Mouse (Mus musculus) cerebellum, adult 11 months (tissue): Measurements from ENCODE around the gene Atp8a2.
"Not testable (repeated sequence)": the region's sequence is repeated elsewhere in the genome, so short reads cannot be mapped to it uniquely, and the experiment has no call there.

Experiments used
- DNase-seq: peaks from one replicate; pipeline ENCODE4 v3.0.0; 2022

Gene Atp8a2

DNA sequence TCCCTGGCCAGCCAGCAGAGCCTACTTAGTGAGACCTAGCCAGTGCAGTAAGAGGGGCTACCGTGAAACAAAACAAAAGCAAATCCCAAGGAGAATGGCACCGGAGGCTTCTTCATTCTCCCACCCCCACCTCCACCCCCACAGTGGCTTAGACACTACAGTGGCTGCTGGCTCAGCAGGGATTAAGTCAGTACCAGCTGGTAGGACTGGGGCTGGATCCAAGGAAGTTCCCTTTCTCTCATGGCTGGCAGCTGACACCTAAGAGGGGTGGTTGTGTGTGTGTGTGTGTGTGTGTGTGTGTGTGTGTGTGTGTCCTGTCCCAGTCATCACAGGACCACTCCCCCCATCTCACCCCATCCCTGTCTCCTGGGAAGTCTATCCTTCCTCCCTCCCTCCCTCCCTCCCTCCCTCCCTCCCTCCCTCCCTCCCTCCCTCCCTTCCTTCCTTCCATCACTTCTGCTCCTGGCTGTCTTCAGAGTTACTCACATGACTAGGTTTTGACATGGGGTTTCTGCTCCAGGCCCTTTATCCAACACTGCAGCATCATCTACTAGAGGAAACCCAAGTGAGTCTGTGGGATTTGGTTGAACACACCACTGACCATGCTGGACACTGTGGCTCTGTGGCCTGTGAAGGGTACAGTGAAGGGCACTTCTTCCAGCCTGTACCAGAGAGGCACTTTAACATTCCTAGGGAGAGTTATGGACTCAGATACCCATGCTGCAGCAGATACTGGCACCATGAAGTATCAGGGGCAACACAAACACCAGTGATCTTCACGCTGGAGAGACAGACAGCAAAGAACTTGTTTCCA, 358.3 kb downstream of the Atp8a2 start:
- DNase-seq = peak; percentile 9

DNA sequence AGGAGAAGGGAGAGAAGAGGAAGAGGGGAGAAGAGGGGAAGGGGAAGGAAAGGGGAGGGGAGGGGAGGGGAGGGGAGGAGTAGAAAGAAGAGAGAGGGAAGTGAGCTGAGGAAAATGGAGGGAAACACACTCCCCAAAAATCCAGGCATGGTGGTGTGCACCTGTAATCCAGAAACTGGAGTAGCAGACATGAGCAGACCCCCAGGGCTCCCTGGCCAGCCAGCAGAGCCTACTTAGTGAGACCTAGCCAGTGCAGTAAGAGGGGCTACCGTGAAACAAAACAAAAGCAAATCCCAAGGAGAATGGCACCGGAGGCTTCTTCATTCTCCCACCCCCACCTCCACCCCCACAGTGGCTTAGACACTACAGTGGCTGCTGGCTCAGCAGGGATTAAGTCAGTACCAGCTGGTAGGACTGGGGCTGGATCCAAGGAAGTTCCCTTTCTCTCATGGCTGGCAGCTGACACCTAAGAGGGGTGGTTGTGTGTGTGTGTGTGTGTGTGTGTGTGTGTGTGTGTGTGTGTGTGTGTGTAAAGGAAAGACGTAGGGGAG, 359.2 kb downstream of the Atp8a2 start:
- not testable (repeated sequence) for DNase-seq

DNA sequence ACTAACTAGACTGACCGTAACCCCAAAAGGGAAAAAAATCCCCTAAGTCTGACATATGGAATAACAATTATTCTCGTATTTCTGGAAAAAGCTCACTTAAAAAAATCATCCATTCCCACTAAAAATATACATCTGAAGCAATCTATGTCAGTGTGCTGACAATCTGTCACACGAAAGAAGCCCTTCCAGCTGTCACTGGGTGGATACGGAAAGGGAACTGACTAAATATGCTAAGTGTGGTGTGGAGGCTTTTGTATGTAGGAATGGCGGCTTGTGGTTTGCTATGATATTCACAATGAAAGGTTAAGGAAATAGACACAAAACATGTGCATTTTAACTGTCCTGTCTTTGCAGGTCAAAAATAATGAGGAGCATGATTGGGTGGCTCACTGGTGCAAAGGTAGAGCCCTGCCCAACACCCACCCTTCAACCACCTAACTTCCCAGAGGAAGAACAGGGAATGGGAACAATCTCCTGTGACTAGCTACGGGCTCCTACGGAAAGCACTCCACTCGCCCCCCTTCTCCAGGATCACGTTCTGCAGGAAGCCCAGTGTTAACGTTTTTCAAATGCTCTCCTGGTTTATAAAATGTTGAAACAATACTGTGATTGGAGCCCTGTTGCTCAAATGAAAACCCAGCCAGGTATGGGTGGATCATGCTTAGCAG, 360.0 kb downstream of the Atp8a2 start:
- DNase-seq = no peak

DNA sequence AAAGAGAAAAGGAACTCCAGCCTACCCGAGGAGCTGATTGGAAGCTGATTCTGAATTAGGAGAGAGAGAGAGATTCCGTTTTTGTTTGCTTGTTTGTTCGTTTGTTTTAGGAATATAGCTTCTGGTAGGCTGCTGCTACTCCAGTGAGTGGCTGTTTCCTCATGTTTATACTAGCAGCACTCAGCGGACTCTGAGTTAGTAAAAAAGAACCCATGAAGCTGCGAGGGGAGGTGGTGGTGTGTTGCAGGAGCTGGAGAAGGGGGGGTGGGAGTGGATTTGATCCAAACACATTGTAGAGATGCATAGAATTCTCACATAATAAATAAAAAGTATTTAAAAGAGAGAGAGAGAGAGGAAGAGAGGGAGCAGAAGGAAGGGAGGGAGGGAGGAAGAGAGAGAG, 367.4 kb downstream of the Atp8a2 start:
- no peak for DNase-seq

DNA sequence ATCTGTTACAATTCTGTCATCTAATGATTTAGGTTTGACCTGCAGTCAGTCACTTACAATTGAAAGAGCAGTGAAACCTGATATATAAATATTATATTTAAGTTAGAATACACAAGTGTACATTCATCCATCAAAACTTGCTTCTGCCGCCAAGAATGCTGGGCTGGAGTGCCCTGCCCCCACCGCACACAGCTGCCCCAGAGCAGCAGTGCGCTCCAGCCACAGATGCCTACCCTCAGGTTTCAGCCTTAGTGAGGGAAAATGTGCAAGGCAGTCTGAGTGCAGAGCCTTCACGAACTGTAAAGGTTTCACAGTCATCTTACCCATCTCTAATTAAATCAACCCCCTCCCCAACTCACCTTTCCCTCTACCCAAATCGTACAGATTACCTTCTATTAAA, 369.6 kb downstream of the Atp8a2 start:
- DNase-seq = no peak

DNA sequence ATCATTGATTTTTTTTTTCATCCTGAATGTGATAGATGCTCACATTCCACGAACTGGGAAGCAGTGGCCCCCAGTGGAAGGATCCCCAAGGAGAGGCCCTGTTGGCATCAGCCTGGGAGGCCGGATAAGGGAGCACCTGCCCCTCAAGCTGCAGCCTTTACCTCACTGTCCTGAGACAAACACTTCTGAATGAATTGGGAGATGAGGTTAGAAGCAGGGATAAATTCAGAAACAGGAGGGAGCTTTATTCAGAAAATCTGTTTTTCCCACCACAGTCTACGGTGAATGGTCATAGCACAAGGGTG, 376.9 kb downstream of the Atp8a2 start:
- DNase-seq = no peak

DNA sequence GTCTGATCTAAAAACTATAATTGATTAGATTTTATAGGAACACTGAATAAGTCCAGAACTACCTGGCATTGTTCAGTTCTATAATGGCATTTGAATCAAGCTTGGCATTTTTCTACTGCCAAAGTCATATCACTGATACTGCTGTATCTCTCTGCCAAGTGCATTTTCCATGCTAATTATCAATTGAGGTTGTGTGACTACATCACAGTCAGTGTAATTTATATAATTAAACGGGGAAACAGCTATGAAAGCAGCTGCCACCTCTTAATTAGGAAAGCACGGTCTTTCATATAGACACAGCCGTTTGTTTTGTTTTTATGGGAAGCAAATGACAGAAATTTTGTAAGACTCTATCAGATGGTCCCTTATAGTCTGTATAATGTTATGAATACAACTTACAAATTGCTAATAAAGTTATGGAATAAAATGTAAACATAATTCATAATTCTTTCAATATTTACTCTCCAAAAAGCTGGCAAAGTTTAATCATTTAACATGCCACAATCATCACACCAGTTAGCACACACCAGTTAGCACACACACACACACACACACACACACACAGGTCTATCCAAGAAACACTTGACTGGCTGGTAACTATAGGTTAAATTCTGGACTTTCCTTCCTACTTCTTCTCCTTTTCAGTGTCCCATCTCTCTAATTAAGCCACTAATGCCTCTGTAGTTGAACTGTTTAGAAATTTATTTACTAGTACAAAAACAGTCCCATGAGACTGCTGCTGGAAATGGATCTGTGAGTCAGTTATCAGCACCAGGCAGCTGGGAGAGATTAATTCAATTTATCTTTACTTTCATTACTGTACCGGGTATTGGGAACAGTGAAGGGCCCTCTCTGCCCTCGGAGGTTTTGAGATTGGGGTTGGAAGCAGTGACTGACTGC, 377.5 kb downstream of the Atp8a2 start:
- no peak for DNase-seq

DNA sequence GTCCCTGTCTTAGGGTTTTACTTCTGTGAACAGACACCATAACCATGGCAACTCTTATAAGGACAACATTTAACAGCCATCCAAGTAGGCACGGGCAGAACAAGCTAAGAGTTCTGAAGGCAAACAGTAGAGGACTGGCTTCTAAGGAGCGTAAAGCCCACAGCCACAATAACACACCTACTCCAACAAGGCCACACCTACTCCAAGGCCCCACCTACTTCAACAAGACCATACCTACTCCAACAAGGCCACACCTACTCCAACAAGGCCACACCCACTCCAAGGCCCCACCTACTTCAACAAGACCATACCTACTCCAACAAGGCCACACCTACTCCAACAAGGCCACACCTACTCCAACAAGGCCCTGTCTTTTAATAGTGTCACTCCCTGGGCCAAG, 386.7 kb downstream of the Atp8a2 start:
- DNase-seq = not testable (repeated sequence)

DNA sequence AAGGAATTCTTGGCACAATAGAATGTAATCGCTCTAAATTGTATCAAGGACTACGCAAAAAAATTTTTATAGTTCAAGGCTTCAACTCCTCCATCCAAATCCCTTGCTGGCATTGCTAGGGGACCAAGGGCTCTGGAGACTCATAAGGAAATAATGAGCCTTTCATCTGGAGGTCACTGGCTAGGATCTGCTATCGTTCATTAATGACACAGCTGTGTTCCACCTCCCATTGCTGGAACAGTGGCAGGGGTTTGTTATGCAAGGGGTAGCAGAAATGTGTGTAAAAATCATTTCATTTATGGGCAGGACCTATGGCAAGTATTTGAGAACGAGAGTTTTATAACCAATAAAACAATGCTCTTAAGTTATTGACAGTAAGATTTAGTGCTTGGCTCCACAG, 387.2 kb downstream of the Atp8a2 start:
- DNase-seq = no peak

DNA sequence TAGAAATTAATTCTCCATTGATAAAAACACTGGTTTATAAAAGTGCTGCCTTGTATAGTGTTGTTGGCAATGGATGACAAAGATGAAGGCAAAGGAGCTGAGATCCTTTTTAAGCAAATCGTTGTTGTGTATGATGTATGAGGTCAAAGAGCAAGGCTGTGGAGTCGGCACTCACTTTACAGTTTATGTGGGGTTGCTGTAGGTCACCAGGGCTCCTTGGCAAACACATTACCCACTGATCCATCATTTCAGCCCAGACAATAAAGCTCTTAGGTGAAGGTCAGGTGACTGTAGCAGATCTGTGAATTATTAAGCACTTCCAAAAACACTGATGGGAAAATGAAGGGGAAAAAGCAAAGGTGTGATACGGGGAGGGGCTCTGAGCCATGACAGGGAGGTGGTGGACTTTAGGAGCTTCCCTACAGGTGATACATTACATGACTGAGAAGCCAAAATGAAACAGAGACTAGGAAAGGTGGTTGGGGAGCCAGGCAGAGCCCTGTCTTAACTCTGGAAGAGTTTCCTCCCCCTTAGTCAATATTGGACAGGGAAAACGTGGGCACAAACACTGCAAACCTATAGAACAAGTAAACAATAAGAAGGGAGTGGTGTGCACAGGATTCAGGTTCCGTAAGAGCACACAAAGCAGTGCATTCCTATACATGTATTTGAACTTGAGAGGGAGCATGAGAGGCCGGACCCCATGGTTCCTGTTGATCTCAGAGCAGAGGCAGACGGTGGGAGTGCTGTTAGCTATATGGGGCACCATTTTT, 389.3 kb downstream of the Atp8a2 start:
- no peak for DNase-seq

DNA sequence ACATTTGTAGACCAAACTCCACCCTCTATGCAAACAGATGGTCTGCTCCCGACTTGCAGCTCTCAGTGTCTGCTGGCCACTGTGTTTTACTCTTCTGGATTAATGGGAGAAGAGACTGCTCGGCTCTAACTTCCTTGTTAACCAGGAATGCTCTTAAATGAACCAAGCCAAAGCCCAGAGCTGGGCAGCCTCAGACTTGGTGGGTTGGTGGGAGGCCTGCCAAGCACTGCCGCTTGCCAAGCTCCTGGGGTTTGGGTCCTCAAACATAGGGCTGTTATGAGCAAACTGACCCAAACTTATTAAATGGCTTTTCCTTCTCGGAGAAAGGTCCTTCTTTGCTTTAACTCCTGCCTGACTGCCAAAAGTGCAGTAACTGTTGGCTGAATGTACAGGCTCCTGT, 390.1 kb downstream of the Atp8a2 start:
- no peak for DNase-seq

DNA sequence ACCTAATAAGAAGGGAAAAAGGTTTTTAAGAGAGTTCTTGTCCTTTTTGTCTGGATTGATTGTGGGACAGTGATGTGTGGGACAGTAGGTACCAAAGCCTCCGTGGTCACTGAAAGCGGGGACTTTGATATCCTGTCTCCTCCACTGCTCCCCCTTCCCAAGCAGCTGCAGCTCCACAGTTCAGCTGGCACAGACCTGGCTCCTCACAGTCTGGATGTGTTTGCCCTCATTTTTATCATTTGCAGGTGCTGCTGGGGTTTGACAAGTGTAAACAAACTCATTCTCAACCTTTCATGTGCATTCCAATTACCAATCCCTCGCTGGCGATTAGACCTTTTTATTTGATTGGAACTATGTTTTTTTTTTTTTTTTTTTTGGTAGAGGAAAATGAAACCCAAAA, 390.8 kb downstream of the Atp8a2 start:
- no peak for DNase-seq

DNA sequence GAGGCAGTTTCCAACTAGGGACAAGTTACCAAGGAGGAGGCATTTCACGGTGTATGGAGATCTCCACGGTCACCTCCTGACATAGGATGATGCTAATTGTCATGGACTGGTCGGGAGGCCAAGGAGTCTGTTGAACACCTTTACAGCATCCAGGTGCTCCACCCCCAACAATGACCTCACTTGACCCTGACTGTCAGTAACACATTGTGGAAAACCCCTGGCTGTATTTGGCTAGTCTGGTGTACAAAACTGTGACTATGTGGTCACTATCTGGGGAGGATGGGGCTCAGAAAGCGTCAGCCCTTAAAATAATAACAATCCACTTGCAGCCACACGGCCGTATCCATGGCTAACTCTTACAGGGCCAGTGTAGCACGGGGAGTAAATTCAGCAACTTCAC, 391.3 kb downstream of the Atp8a2 start:
- DNase-seq = no peak

DNA sequence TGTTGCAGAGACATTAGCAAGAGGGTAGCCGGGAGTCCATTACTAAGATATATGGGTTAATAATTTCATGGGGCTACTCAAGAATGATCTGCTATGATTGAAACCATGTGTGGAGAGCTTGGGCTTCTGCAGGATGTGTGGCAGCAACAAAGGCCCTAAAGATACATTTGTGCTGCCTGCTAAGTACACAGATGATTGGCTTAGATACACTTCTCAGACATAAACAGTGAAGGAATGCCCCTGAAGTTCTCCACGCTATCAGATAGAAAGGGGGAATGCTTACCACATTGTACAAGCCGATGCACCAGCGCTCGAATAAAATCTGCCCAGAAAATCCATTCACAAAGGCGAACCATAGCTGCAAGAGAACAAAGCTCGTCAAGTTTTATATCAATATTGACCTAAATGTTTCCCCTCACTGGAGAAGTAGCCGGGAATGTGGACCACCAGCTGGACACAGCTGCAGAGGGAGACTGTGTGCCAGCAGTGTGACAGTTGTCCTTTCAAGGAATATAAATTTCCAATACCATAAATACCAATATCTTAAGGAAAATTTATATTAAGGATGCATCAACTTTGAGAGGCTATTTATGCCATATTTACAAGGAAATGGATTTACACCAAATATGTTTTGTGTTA, 394.9 kb downstream of the Atp8a2 start:
- no peak for DNase-seq

DNA sequence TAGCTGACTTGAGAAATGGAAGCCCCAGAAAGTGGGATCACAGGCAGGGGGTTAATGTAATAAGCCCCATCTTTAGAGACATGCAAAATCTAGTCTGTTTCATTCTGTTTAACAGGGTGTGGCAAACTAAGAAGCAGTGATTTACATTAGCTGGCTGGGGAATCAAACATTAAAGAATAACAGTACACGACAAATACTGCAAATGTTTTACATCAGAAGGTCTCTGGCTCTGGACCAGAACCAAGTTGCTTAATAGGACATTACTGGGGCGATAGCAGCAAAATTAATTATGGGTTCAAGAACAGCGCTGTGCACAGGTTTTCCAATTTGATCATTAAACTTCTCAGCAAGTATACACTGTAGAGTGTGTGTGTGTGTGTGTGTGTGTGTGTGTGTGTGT, 397.5 kb downstream of the Atp8a2 start:
- DNase-seq = no peak

DNA sequence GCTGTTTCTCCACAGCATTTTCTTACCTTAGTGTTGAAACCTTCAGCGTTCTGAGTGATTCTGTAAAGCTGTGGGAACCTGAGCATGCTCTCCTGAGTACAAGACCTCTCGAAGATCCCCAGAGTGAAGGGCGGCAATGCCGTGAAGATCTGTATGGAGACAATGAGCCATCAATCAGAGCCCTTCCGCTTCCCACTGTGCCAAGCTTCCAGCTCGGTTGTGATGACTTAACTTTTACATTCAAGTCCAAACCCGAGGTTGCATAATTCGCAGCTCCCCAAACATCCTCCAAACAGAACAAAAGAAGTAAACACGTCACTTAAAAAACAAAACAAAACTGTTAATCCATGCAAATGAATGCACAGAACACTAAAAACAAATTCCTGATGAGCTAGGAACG, 403.1 kb downstream of the Atp8a2 start:
- DNase-seq = no peak

DNA sequence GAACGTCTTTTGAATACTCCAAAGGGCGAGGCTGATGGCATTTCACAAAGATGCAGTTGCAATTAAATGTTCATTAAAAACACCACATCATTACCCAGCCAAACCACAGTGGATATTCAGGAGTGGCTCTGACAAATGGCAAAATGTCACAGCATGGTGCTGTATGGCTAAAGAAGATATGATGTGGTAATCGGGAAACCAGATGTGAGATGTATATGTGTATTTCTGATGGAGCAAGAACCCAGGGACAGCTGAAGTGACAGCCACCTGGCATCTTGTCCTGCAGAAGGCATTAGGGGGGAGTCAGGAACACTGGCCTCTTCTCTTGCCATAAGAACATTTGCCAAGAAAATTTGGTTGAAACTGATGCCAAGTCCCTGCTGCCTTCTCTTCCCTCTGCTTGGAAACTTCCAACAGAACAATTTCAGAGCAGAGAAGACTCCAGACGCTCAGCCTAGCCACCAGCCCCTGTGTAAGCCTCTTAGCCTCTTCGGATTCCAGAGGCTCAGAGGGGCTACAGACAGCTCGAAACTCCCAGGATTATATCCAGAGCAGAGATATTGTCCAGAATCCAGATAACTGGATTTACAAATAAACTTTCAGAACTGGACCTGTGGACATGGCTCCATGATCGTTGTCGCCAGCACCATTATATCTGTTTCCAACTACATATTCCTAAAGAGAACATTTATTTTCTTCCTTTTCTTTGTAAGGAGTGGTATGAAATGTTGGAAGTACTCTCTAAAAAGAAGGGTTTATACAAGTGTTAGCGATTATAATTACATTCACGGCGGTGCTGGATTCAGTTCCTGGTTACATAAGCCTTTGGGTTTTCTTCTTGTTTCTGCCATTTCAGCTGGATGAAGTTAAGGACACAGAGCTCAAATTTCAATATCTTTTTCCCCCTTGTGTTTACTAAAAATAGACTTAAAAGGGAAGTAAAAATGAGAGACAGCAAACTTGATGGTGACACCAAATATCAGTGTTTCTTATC, 413.3 kb downstream of the Atp8a2 start:
- peak; percentile 18 for DNase-seq

DNA sequence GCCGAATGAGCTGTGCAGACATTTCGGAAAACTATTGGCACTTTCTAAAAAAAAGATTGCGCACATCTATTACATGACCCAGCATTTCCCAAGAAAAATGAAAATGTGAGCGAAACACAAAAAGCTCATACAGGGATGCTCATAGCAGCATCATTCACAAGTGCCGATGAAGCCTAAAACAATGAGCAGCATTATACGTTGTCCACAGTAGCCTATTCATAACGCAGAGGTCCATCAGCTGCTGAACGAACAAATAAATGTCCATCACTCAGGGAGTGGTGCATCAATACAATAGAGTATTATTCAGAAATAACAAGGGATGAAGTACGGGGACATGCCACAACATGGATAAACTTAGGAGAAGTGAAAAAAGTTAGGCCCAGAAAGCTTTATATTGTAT, 416.6 kb downstream of the Atp8a2 start:
- no peak for DNase-seq

DNA sequence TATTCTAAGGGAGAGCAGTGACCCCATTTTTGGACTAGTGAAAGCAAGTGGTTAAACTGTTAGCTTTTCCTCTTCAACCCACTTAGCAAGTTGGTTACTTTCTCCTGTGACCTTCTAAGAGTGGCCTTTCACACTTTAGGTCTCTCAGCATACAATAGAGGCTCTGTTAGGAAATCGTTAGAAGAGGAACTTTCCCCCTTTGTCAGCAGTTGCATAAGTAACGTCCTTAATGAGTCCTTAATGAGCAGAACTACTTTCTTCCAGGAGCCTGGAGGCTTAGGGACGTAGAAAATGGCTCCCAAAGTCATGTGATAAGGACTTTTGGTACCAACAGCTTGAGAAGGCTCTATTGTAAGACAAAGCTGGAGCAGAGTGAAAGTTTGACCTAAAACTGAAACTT, 434.8 kb downstream of the Atp8a2 start:
- no peak for DNase-seq

DNA sequence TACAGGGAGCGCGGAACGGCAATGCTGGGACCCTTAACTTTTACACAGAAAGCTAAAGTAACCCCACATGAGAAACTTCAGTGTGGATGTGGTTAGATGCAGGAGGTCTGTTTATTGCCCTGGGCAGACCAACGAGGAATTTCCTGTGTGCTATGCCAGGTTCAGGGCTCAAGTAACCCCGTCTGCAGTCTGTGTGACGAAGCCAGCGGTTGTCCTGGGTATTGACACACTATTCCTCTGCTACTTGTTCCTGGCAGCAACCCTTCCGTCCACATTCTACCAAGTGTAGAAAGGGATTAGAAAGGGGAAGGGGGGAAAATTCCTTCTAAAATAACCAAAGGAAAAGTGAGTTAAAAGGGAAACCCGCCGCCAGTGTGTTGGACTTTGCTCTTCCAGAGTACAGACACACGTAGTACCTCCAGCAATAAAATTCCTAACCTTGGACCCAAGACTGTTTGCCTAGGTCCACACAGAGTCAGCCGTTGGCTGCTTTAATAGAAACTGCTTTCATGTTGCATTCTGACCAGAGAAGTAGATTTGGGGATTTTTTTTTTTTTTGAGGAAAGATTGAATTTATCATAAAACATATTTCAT, 437.0 kb downstream of the Atp8a2 start:
- no peak for DNase-seq
